Mouse (Mus musculus): ENCODE results near the gene Crybb3.

GRCm38 (mm10) chr5:113117361-113117760, 36.0 kb upstream of the Crybb3 start:
- TF ChIP-seq EP300 (IDR thresholded peaks at IDR 0.05; ENCODE audit: low read depth) = no peak
- no peak for TF ChIP-seq CTCF (IDR thresholded peaks at IDR 0.05; ENCODE audit: low read depth)

All from liver, postnatal 0 days (tissue).